Mouse (Mus musculus) embryonic fibroblast, embryonic 13.5 days (primary cell): Measurements from ENCODE around the gene Rps6ka5. TPM values are rescaled to one million over a fixed set of nuclear protein-coding genes. Genes with fewer than 3 reads are reported as not detected.

Experiments used
- H3K27ac ChIP-seq: 2 replicates; pipeline ENCODE4 v1.5.1; 2012; ENCODE audit warnings: low read length, control low read depth, inconsistent platforms; ENCODE audit not compliant: insufficient read depth
- H3K4me1 ChIP-seq: 2 replicates; pipeline ENCODE4 v1.6.1; 2011; ENCODE audit warnings: low read length; ENCODE audit not compliant: control insufficient read depth, insufficient read depth
- H3K4me3 ChIP-seq: 2 replicates; pipeline ENCODE4 v1.5.1; 2011; ENCODE audit warnings: mild to moderate bottlenecking, control low read depth, low read length; ENCODE audit not compliant: insufficient read depth
- CTCF ChIP-seq: IDR thresholded peaks from 2 replicates; pipeline ENCODE4 v1.5.1; 2011; ENCODE audit warnings: mild to moderate bottlenecking, control low read depth, low read length, moderate library complexity, borderline replicate concordance; ENCODE audit not compliant: insufficient read depth
- POLR2A ChIP-seq: IDR thresholded peaks from 2 replicates; pipeline ENCODE4 v1.6.1; 2011; ENCODE audit warnings: low read depth, mild to moderate bottlenecking, control low read depth, low read length, moderate library complexity
- polyA plus RNA-seq: library from polyadenylated mRNA; stranded (reverse); fragments of >200 nt; gene quantifications from 2 replicates; pipeline ENCODE4 v1.2.4, GENCODE M21; 2011; ENCODE audit warnings: low read depth; ENCODE audit not compliant: missing spikeins, insufficient read length

Gene Rps6ka5
- polyA plus RNA-seq, 1 experiment = 4.7 TPM

DNA sequence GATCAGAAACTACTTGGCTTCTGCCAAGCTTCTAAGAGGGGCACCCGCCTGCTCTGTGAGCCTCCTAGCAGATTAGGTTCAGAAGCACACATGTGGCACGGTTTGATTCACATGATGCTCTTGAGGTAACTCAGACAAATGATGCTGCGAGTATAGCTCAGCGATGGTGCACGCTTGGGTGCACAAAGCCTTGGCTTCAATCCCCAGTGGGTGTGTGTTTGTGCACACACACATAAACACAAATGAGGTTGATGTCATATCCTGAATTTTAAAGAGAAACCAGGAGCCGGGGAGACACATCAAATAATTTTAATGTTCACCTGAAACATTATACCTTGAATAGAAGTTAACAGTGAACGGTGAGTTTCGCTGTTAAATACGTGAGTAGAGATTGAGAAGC, 199.5 kb downstream of the Rps6ka5 start:
- Histone ChIP-seq H3K27ac (no peak overlapping the region), H3K4me3 (no peak overlapping the region), H3K4me1 (peaks cover 5% of the 10 kb centered on the region)
- TF ChIP-seq POLR2A (no peak), CTCF (no peak)

DNA sequence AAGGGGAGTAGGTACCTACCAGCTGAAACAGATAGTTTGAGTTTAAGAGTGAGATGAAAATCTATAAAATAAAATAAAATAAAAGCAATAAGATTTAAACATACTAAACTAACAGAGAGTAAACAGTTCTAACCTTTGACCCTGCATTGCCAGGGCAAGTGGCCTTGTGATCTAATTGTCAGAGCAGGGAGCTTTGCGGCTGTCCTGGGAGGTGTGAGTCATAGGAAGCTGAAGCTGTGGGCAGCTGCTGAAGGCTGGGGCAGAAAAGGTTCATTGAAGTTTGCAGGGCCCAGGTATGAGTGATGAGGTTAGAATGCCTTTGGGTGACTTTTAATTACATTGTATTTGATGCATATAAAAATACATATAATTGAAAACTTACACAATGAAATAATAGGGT, 200.8 kb downstream of the Rps6ka5 start:
- TF ChIP-seq CTCF = no peak
- TF ChIP-seq POLR2A = no peak
- Histone ChIP-seq H3K27ac (no peak overlapping the region), H3K4me1 (peaks cover 5% of the 10 kb centered on the region), H3K4me3 (no peak overlapping the region)

DNA sequence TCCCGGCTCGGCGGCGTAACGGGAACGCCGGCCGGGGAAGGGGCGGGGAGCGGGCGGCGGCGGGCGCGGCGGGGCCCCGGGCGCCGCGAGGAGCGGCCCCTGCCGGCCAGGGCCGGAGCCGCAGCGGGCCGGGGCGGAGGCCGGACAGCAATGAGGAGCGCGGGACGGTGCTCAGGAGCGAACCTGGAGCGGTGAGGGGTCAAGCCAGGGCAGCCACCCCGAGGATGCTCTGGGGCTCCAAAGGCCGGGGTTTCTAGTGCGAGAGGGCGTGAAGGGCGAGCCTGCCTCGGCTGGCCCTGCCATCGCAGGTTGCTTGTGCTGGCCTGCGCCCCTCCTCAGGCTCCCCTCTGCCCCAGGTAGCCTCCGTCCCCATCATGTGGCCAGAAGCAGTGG, 206.0 kb downstream of the Rps6ka5 start, which contains the start of gene Ttc7b:
Ttc7b (minus strand) TSS at position 33 of the 393 bp plus-strand sequence.
- Histone ChIP-seq H3K4me3 (peak within 1 kb of the TSS; percentile 70), H3K4me1 (peaks cover 4% of the 10 kb centered on the region; the same call in 1 of the 2 replicates), H3K27ac (no peak within 1 kb of the TSS)
- TF ChIP-seq CTCF (0 out of 2 replicates have a peak, but pooled peaks have one; percentile 9), POLR2A (no peak)

DNA sequence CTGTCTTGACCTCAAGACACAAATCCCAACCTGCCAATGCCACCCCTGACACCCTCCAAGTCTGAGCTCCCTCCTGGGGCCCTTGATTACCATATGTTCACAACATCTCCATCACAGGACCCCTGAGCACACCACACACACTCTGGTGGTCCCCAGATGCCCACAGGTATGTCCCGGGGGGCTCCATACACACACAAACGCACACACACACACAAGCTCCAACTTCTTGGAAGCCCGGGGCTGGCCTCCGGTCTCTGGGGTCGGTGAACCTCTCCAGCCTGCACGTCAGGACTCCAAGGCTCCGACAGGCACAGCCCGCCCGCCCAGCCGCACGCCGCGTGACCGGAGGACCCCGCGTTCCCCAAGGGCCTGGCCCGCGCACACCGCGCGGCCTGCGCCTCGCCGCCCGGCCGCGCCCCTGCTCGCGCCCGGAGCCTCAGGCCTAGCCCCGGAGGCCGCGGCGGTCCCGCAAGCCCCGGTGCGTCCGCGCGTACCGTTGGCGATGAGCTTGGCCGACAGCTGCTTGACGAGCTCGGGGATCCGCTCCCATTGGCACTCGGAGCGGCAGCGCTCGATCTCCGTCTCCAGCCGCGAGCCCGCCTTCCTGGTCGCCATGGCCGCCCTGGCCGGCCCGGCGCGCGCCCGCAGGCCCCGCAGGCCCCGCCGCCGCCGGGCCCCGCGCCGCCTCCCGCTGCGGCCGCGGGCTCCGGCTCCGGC, 206.5 kb downstream of the Rps6ka5 start:
- peak overlapping the region; percentile 70 for H3K4me3 ChIP-seq
- no peak for TF ChIP-seq CTCF
- TF ChIP-seq POLR2A = no peak
- H3K27ac ChIP-seq = no peak overlapping the region
- peaks cover 4% of the 10 kb centered on the region; the same call in 1 of the 2 replicates for H3K4me1 ChIP-seq

DNA sequence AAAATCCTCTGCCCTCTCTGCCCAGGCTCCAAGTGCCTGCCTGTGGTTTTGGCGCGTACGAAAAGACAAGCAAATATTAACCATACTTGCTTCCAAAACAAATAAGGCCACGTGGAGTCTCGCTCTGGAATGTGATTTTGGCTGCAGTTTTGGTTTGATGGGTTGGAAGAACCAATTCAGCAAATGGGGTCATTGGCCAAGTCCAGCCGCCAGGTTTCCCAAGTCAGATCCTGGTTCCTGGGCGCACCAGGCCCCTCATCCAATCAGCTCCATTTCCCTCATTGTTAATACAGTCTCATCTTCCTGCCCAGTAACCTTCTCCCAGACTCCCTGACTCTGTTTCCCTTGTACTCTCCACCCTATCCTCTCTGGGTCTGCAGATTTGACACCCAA, 207.1 kb downstream of the Rps6ka5 start:
- peak overlapping the region; percentile 70 for H3K4me3 ChIP-seq
- peaks cover 4% of the 10 kb centered on the region; the same call in 1 of the 2 replicates for H3K4me1 ChIP-seq
- no peak for TF ChIP-seq CTCF
- no peak for TF ChIP-seq POLR2A
- H3K27ac ChIP-seq = no peak overlapping the region

DNA sequence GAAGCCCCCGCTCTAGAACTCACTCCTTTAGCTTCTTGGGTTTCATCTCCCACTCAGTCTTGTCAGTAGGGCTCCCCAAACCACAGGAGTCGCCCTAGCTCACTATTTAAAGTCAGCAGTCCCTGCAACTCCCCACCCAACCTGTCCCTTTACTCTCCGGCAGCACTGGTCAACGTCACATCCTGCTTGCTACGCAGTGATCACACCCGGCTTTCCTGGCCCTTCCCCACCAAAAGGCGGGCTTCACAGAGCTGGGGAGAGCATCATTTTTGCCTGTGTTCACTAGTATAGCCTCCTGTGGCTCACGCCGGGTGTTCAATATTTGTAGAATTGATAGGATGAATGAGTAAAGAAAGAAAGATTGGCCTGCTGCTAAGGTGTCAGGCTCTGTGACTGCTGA, 209.4 kb downstream of the Rps6ka5 start:
- peaks cover 4% of the 10 kb centered on the region; the same call in 1 of the 2 replicates for H3K4me1 ChIP-seq
- TF ChIP-seq POLR2A (no peak), CTCF (no peak)
- no peak overlapping the region for H3K27ac ChIP-seq
- no peak overlapping the region for H3K4me3 ChIP-seq

DNA sequence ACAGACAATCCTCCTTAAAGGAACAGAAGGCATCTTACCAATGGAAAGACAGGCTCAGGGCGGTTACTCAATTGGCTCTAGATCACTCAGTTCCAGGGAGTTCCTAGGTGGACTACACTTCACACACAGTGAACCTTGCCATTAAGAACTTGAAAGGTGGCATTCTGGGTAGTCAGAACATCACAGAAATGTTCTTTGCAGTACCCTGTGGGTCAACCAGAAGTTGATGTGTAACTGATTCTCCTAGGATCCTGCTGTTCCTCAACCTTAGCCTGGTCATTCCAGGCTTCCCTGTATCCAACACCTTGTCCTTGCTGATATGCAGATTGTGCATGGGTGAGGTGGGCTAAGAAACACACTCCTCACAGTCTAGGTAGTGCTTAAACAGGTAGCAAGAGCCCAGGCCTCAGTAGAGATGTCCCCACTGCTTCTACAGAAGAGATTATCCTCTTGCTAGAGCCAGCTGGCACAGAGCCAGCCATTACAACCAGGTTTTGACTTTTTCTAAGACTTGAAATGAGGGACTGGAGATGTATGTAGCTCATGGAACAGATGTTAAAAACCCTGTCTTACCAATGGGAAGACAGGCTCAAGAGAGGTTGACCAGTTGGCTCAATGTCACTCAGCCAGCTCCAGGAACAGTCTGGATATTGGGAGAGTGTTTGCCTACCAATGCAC, 210.5 kb downstream of the Rps6ka5 start:
- TF ChIP-seq CTCF (no peak), POLR2A (no peak)
- no peak overlapping the region for H3K4me3 ChIP-seq
- H3K27ac ChIP-seq = no peak overlapping the region
- peaks cover 4% of the 10 kb centered on the region; the same call in 1 of the 2 replicates for H3K4me1 ChIP-seq

DNA sequence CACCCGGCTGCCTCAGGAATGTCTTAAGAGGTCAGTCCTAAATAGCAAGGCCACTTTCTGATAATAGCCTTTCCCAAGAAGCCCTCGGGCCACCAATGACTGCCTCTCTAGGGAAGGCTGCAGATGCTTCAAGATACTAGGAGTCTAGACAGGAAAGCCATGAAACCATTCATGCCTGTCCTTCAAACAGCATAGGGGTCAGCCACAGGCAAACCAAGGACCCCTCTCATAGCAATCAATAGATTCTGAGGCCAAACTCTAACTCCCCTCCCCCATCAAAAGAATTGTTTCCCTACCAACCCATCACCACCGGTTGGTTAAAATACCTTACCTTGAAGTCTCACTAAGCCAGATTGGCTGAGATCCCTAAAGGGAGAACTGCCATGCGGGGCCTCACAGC, 211.3 kb downstream of the Rps6ka5 start:
- H3K4me1 ChIP-seq = peaks cover 4% of the 10 kb centered on the region; the same call in 1 of the 2 replicates
- TF ChIP-seq CTCF = no peak
- no peak for TF ChIP-seq POLR2A
- H3K27ac ChIP-seq = no peak overlapping the region
- H3K4me3 ChIP-seq = no peak overlapping the region

DNA sequence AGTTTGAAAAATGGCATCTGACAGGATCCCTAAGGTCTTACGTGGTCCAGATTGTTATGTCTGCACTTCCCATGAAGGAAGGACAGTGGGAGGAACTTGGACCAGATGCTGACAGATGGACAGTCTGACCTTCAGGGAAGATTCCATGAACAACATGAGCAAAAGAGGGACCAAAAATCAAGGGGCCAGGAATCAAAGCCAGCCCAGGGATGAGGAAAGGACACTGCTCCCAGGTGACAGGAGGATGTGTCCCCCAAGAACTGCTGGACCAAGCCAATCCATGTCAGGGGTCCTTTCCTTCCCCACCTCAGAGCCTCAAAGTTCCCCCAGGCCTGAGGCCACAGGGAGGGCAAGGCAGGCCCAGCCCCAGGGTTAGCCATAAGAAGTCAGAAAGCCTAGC, 212.2 kb downstream of the Rps6ka5 start:
- Histone ChIP-seq H3K27ac (no peak overlapping the region), H3K4me3 (no peak overlapping the region), H3K4me1 (peaks cover 2% of the 10 kb centered on the region; the same call in 1 of the 2 replicates)
- TF ChIP-seq CTCF (no peak), POLR2A (no peak)

DNA sequence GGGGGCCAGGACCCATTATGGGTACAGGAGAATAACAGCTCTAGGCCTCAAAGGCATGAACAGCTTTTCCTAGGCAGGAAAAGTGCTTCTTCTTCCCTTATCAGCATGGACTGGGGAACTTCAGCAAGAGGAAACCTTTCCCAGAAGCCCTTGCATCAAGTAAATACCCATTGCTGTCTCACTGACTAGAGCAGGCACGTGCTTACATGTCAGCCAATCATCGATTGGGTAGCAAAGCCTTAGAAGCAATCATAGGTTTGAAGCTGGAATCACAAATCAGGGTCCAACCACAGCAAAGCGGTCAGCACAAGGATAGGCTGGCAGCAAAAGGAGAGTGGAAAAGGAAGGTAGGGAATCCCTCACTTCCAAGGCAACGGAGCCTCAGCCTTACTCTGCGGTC, 213.7 kb downstream of the Rps6ka5 start:
- Histone ChIP-seq H3K27ac (no peak overlapping the region), H3K4me1 (no peaks in the 10 kb centered on the region)
- TF ChIP-seq CTCF = no peak
- TF ChIP-seq POLR2A = no peak

More for the DNA sequence above, 213.7 kb downstream of the Rps6ka5 start:
- no peak overlapping the region for H3K4me3 ChIP-seq
